Mouse (Mus musculus) midbrain, postnatal 0 days (tissue): ENCODE measurements around the gene Kank4. TPM values are rescaled to one million over a fixed set of nuclear protein-coding genes. Genes with fewer than 3 reads are reported as not detected.
A peak's percentile ranks its signal among the peaks of the same experiment; 100 is the strongest.

Experiments used
- ATAC-seq: fragments of 200-750 bp; cut with Nextera tagmentation; 2 replicates; pipeline ENCODE4 v1.8.0; 2017; ENCODE audit warnings: moderate number of reproducible peaks, mild to moderate bottlenecking, moderate TSS enrichment, moderate library complexity; ENCODE audit not compliant: low FRiP score
- DNase-seq: peaks from one replicate; pipeline ENCODE4 v3.0.0-alpha.2; 2015; ENCODE audit warnings: low spot score
- H3K27ac ChIP-seq: fragments of 300-500 bp; sonication (generic); 2 replicates; pipeline ENCODE4 v1.5.1; 2014; ENCODE audit warnings: low read depth, mild to moderate bottlenecking, low read length, mixed read lengths
- H3K27me3 ChIP-seq: fragments of 300-500 bp; sonication (generic); 2 replicates; pipeline ENCODE4 v1.6.1; 2014; ENCODE audit warnings: low read length, control low read depth, mixed read lengths; ENCODE audit not compliant: insufficient read depth
- H3K36me3 ChIP-seq: fragments of 300-500 bp; sonication (generic); 2 replicates; pipeline ENCODE4 v1.6.1; 2014; ENCODE audit warnings: low read length, control low read depth, mixed read lengths; ENCODE audit not compliant: insufficient read depth
- H3K4me1 ChIP-seq: fragments of 300-500 bp; sonication (generic); 2 replicates; pipeline ENCODE4 v1.6.1; 2014; ENCODE audit warnings: mild to moderate bottlenecking, control low read depth, antibody characterized with exemption, low read length, mixed read lengths; ENCODE audit not compliant: insufficient read depth
- H3K4me2 ChIP-seq: fragments of 300-500 bp; sonication (generic); 2 replicates; pipeline ENCODE4 v1.6.1; 2014; ENCODE audit warnings: low read depth, mild to moderate bottlenecking, low read length, mixed read lengths; ENCODE audit not compliant: poor library complexity, severe bottlenecking
- H3K4me3 ChIP-seq: fragments of 300-500 bp; sonication (generic); 2 replicates; pipeline ENCODE4 v1.5.1; 2014; ENCODE audit warnings: low read depth, mild to moderate bottlenecking, low read length, moderate library complexity
- H3K9ac ChIP-seq: fragments of 300-500 bp; sonication (generic); replicated peaks from 2 replicates; pipeline ENCODE4 v1.6.1; 2014; ENCODE audit warnings: mild to moderate bottlenecking, low read length, moderate library complexity, mixed read lengths; ENCODE audit not compliant: poor library complexity, severe bottlenecking
- H3K9me3 ChIP-seq: fragments of 300-500 bp; sonication (generic); 2 replicates; pipeline ENCODE4 v1.6.1; 2016; ENCODE audit warnings: low read length, control low read depth
- CTCF ChIP-seq: IDR thresholded peaks from 2 replicates; pipeline ENCODE4 v1.5.1; 2016; ENCODE audit warnings: antibody characterized with exemption, mild to moderate bottlenecking
- WGBS: fragments of 180-500 bp; shearing (Covaris S2); extraction: QIAGEN DNeasy Blood & Tissue Kit; methylation state at CpG from one replicate; pipeline ENCODE4 v1.1.7; 2014; 5-methylcytosine and 5-hydroxymethylcytosine counted together
- polyA plus RNA-seq: library from polyadenylated mRNA; unstranded; fragments of >200 nt; fragmentation: Nextera tagmentation; extraction: Ambion mirVana; gene quantifications from 2 replicates; pipeline ENCODE4 v1.2.1, GENCODE M21; 2015
- total RNA-seq: library from RNA; depleted of rRNA; stranded (reverse); fragments of >200 nt; gene quantifications from 2 replicates; pipeline ENCODE4 v1.2.3, GENCODE M21; 2014

Gene Kank4
- total and polyA plus RNA-seq, 2 experiments from 2014 or later = 0.32 to 4.4 TPM

DNA sequence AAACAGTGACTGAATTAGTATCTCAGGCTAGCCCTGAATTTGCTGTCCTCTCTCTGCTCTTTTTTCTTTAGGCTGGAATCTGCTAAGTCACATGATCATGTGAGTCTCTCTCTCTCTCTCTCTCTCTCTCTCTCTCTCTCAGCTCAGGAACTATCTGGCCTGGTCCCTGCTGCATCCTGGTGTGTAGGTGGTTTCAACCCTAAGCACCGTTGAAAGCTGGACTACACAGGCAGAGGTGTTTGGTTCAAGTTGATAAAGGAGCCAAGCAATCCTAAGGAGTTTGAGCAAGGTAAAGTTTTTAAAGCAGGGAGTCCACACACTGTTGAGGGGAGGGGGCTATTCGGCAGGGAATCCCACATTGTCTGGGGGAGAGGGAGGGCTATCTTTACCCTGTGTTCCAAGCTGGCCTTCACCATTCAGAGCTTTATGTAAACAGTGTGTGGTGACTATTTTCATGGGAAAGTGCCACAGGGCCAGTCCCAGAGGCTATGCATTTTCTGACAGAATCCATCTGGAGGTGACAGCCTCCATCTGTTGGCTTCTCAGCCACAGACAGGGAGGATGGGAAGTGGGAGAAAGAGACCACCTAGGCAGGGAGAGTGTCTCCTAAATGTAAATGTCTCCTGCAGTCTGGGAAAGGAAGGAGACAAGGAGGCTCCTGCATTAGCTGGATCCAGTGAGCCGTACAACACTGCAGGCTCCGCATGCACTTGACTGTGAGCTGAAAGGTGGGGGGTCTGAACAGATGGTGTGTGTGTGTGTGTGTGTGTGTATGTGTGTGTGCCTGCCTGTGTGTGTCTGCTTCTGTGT lies 59.1 kb downstream of the Kank4 start:
- no peaks in the 10 kb centered on the region for H3K27me3 ChIP-seq
- no peak overlapping the region for H3K9ac ChIP-seq
- ATAC-seq = peak; percentile 39; the same call in 1 of the 2 replicates
- no peaks in the 10 kb centered on the region for H3K36me3 ChIP-seq
- no peak overlapping the region for H3K4me3 ChIP-seq
- 55% methylated on average over 4 of the region's 4 CpGs for WGBS
- no peak overlapping the region for H3K27ac ChIP-seq
- TF ChIP-seq CTCF = no peak
- peaks cover 6% of the 10 kb centered on the region; the same call in 1 of the 2 replicates for H3K4me1 ChIP-seq
- H3K4me2 ChIP-seq = no peak overlapping the region
- peak; percentile 46 for DNase-seq
- no peaks in the 10 kb centered on the region for H3K9me3 ChIP-seq

DNA sequence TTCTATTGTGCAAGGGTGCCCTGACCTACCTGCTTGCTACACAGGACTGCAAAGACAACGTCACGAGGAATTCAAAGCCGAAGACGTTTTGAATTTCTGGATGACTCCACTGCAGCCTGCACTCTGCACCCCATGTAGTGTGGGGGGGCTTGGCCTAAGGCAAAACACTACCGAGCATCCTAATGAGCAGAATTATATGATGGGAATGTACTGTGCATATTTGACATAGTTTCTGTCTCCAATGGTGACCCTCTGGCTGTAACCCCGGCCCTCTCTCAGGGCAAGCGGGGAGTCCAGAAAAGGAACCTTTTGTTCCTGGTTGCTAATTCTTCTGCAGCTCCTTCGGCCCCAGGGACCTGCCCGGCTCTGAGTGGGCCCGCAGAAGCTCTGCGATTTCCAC lies 61.2 kb downstream of the Kank4 start:
- DNase-seq = no peak
- WGBS = 14% methylated on average over 11 of the region's 11 CpGs

DNA sequence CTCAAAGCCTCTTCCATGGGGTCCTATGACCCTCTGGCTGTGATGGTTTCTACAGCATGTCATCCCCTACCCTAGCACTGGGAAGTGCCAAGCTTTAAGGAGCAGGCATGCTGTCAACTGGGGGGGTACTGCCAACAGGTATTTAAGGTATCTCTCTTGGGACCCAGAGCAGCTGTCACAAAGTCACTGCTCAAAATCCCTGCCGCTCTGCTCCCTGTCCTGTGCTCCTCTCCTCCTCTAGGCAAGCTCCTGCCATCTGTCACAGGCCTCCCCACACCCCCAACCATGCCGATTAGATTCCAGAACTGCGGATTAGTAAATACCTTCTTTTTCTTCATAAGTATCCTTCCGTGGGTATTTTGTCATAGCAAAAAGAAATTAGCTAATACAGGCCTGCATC lies 62.9 kb downstream of the Kank4 start:
- DNase-seq = no peak
- Histone ChIP-seq H3K4me2 (no peak overlapping the region), H3K9ac (no peak overlapping the region), H3K27me3 (no peaks in the 10 kb centered on the region), H3K4me3 (no peak overlapping the region), H3K4me1 (peaks cover 6% of the 10 kb centered on the region; the same call in 1 of the 2 replicates), H3K27ac (no peak overlapping the region), H3K9me3 (no peaks in the 10 kb centered on the region), H3K36me3 (no peaks in the 10 kb centered on the region)
- 71% methylated on average over 4 of the region's 4 CpGs for WGBS
- no peak for ATAC-seq
- no peak for TF ChIP-seq CTCF

More for the DNA sequence above, 61.2 kb downstream of the Kank4 start:
- Histone ChIP-seq H3K4me1 (peaks cover 6% of the 10 kb centered on the region; the same call in 1 of the 2 replicates), H3K27ac (no peak overlapping the region), H3K4me3 (no peak overlapping the region), H3K27me3 (no peaks in the 10 kb centered on the region), H3K9ac (no peak overlapping the region), H3K4me2 (no peak overlapping the region), H3K9me3 (no peaks in the 10 kb centered on the region), H3K36me3 (no peaks in the 10 kb centered on the region)
- no peak for TF ChIP-seq CTCF
- ATAC-seq = no peak

DNA sequence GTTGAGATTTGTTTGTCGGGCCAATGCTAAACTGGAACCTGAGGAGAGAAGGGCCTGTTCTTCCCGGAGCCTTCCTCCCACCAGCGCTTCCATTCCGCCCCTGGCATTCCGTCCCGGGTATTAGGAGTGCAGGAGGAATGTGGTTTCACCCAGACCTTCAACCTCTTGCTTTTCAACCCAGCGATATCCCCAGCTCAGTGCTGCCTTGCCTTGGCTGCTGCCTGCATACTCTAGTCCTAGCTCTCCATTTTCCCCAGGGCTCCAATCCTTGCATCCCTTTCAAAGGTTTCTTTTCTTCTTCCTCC lies 73.5 kb downstream of the Kank4 start:
- H3K9me3 ChIP-seq = no peaks in the 10 kb centered on the region
- H3K27ac ChIP-seq = no peak overlapping the region
- H3K9ac ChIP-seq = no peak overlapping the region
- DNase-seq = no peak
- ATAC-seq = no peak
- no peak overlapping the region for H3K4me3 ChIP-seq
- H3K27me3 ChIP-seq = no peaks in the 10 kb centered on the region
- no peak overlapping the region for H3K4me2 ChIP-seq
- 31% methylated on average over 7 of the region's 7 CpGs for WGBS
- TF ChIP-seq CTCF = no peak
- no peaks in the 10 kb centered on the region for H3K36me3 ChIP-seq
- no peaks in the 10 kb centered on the region for H3K4me1 ChIP-seq

DNA sequence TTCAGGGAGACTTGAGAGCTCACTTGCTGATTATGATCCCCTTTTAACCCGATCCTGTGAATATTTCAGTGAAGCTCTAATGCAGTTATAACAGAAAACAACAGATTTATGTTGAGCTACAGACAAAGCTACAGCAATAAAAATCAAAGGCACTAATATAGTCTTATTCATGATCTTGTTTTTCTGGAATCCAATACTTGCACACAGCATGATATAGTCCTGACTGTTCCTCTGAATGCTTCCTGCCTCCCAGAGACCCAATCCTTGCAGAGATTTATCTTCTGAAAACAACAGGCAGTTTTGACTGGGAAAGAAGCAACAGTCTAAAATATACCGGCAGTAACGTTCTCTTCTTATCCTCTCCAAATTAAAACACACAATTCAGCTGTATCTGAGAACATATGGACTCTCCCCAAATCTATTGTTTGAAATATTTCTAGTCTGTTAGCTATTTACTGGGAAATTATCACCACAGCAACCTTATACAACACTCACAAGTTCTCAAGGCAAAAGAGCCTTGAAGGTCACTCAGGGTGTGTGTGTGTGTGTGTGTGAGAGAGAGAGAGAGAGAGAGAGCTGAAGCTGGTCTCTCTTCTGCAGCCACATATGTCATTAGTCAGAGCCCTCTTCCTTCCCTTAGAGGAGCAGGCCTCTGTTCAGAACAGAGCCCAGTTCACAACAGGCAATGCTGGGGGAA lies 74.0 kb downstream of the Kank4 start:
- H3K4me1 ChIP-seq = no peaks in the 10 kb centered on the region
- ATAC-seq = no peak

DNA sequence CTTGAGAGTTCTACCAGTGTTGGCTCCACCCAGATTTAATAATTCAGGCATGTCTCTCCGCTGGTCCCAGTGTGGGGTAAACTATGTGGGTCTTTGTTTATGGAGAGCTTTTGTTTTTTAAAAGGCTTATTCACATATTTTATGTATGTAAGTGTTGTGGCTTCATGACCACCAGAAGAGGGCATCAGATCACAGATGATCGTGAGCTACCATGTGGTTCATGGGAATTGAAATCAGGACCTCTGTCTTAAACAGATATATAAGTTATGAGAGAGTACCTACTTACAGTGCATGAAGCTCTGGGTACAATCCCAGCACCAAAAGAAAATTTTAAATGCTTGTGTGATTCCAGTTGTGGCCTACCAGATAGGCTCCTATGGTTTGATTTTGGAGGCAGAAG lies 77.6 kb downstream of the Kank4 start:
- WGBS = 32% methylated on average over 2 of the region's 2 CpGs
- no peaks in the 10 kb centered on the region for H3K4me1 ChIP-seq
- H3K9ac ChIP-seq = no peak overlapping the region
- H3K36me3 ChIP-seq = no peaks in the 10 kb centered on the region
- no peaks in the 10 kb centered on the region for H3K27me3 ChIP-seq
- peak; percentile 79 for TF ChIP-seq CTCF
- no peak for ATAC-seq
- no peaks in the 10 kb centered on the region for H3K9me3 ChIP-seq
- no peak overlapping the region for H3K4me2 ChIP-seq
- no peak overlapping the region for H3K27ac ChIP-seq
- H3K4me3 ChIP-seq = no peak overlapping the region
- peak; percentile 59 for DNase-seq

More for the DNA sequence above, 74.0 kb downstream of the Kank4 start:
- no peak for DNase-seq
- Histone ChIP-seq H3K27me3 (no peaks in the 10 kb centered on the region), H3K4me3 (no peak overlapping the region), H3K27ac (no peak overlapping the region), H3K36me3 (no peaks in the 10 kb centered on the region), H3K9me3 (no peaks in the 10 kb centered on the region), H3K4me2 (no peak overlapping the region), H3K9ac (no peak overlapping the region)
- TF ChIP-seq CTCF = no peak
- WGBS = 61% methylated on average over 3 of the region's 3 CpGs
